Mouse (Mus musculus) left cerebral cortex, adult 2 months (tissue): ENCODE results near the gene Plcxd3. TPM values are rescaled to one million over a fixed set of nuclear protein-coding genes. Genes with fewer than 3 reads are reported as not detected.
A peak's percentile ranks its signal among the peaks of the same experiment; 100 is the strongest.

Source experiments
- DNase-seq, 2 experiments: peaks; one replicate each; pipeline ENCODE4 v3.0.0; 2021 to 2022; ENCODE audit warnings: low spot score in 2 of 2, mixed read lengths in 1 of 2; ENCODE audit errors: extremely low spot score in 1 of 2
- H3K27ac ChIP-seq: fragments of 200-600 bp; 2 replicates; pipeline ENCODE4 v1.8.1; 2022
- H3K4me3 ChIP-seq: fragments of 200-600 bp; 2 replicates; pipeline ENCODE4 v1.8.1; 2022
- CTCF ChIP-seq: fragments of 200-600 bp; IDR thresholded peaks from 2 replicates; pipeline ENCODE4 v1.8.1; 2022; ENCODE audit warnings: antibody characterized with exemption, mild to moderate bottlenecking, moderate library complexity
- intact Hi-C: fragments of 180-260 bp; cut with DNase I; formaldehyde crosslinking; loops from one replicate; pipeline ENCODE4 v1.15.1; 2025
- total RNA-seq, 2 experiments: library from RNA; stranded (reverse); gene quantifications; 2 replicates each; pipeline ENCODE4 v1.2.3; 2021

The Plcxd3 gene
- total RNA-seq, 2 experiments from 2014 or later: 34.4 to 34.9 TPM

DNA sequence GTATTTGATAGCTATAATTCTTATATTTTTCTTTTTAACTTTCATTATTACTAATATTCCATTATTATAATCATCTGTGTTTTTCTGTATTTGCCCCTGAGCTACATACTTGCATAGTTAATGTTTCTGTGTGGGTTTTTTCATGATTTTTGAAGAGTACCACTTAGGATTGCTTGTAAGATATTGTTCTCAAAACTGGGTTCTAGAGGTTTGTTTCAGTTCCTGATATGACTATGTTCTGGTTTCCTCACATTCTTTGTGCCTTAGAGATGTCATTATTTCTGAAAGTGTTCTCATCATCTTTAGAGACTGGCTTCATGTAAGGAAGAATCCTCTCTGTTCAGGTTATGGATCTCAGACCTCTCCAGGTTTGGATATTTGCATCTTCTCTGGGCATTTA is 12.5 kb downstream of the Plcxd3 start:
- intact Hi-C loops: no loop called here
- TF ChIP-seq CTCF: no peak
- H3K4me3 ChIP-seq: no peak overlapping the region
- DNase-seq: no peak
- H3K27ac ChIP-seq: no peak overlapping the region

DNA sequence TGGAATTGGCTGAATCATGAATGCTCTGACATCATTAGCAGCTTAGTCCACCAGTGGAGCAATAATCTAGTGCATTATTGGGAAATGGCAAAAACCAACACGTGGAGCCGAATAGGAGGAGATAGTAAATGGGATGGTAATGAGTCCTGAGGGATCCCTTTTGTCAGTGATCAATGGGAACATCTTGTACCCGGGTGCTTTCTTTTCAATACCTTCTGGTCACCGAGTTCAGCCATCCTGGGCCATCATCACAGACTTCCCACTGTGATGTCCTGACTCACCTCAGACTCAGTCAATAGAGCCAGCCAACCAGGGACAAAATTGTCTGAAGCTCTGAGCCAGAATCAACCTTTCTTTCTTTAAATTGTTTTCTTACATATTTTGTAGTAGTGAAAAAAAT is 24.8 kb downstream of the Plcxd3 start:
- intact Hi-C loops: no loop called here
- Histone ChIP-seq H3K27ac (no peak overlapping the region), H3K4me3 (no peak overlapping the region)
- TF ChIP-seq CTCF: no peak
- no peak for DNase-seq

DNA sequence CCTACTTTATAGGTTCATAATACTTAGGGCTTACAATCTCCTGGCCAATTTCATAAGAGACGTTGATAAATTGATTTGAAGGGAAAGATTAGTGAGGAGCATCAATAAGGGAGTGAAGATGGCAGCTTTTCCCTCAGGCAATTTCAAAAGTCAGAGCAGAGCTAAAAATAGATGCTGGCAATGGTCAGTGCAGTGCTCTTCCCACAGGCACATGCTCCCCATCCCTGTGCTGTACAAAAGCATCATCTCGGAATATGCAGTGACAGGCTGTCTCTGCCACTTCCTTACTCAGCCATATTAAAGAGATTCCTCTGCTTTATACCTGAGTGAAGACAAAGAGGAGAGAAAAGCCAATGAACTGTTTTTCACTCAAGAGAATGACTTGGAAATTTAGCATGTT is 36.0 kb downstream of the Plcxd3 start:
- no peak for TF ChIP-seq CTCF
- no peak overlapping the region for H3K4me3 ChIP-seq
- intact Hi-C loops: no loop called here
- DNase-seq: no peak
- no peak overlapping the region for H3K27ac ChIP-seq

DNA sequence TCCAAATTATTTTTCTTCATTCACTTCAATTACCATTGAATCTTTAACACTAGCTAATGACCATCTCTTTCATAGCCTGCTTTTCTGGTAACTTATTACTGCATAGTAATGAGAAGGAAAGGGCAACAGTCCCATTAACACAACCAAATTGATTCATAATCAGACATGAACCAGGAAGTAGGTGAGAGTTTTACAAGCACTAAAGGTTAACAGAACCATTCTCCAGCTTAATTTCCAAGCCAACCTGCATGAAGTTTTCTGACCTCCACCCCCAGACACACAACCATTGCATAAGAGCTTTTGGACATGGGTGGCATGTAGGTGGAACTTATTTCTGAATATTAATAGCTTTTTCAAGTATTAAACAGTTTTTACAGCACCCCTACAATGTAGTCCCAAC is 64.8 kb downstream of the Plcxd3 start:
- no peak overlapping the region for H3K27ac ChIP-seq
- intact Hi-C loops: no loop called here
- H3K4me3 ChIP-seq: no peak overlapping the region
- TF ChIP-seq CTCF: no peak
- DNase-seq: no peak

DNA sequence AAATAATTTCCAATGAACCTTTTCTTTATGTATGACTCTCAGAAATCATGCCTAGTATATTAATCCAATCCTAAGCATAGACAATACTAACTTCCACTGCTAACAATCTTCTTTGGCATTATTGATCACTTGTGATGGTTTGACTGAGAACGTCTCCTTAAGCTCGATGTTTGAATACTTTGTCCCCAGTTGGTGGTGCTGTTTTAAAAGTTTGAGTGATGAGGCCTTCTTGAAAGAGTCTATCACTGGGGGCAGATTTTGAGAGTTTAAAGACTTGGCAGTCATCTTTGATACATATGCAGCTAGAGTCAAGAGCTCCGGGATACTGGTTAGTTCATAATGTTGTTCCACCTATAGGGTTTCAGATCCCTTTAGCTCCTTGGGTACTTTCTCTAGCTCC is 120.9 kb downstream of the Plcxd3 start:
- intact Hi-C loops: no loop called here
- no peak overlapping the region for H3K4me3 ChIP-seq
- no peak for DNase-seq
- no peak for TF ChIP-seq CTCF
- no peak overlapping the region for H3K27ac ChIP-seq

DNA sequence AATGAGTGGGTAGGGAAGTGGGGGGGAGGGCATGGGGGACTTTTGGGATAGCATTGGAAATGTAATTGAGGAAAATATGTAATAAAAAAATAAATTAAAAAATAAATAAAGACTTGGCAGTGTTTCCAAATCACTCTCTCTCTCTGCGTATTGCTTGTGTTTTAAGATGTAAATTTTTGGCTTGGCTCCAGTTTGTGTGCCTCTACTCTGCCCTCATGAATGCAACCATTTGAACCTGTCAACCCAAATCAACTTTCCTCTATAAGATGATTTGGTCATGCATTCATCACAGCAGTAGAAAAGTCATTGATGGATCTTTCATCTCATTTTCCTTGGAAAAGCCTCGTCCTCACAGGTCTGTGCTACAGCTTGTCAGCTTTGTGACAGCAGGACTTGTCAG is 121.7 kb downstream of the Plcxd3 start:
- no peak overlapping the region for H3K27ac ChIP-seq
- intact Hi-C loops: no loop called here
- no peak for TF ChIP-seq CTCF

DNA sequence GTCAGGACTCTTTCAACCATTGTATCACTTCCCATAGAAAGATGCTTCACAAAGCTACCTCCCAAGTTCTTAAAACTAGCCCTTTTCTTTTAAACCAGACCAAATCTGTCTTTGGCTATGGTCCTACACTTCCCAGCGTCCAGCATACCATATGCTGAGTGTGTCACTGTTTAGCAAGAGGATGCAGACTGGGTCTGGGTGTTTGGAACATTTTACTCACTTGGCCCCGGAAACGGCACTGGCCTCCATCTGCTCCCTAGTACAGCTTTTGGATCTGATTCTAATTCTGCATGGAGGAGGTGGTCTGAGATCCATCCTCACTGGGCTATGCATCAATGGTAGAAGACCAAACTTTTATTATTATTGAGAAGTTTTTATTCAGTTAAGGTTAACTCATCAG is 122.7 kb downstream of the Plcxd3 start:
- Histone ChIP-seq H3K4me3 (no peak overlapping the region), H3K27ac (no peak overlapping the region)
- TF ChIP-seq CTCF: no peak
- peak in 1 of 2 experiments; percentile 31 for DNase-seq
- intact Hi-C loops: no loop called here

More for the DNA sequence above, 121.7 kb downstream of the Plcxd3 start:
- H3K4me3 ChIP-seq: no peak overlapping the region
- DNase-seq: no peak

DNA sequence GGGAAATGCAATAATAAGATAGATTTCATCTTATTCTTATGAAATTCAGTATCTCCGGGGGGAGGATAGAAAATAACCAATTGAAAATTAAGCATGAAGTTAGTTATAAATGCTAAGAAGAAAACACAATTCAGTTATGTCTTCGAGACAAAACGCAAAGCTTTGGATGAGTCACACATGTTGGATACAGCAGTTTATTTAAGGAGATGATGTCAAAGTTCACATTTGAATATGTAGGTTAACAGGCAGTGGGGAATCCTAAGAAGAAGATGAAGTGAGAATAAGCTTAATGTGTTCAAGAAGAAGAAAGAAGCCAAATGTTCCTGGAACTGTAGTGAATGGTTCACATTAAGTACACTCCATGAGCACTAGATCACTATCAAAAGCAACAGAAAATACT is 128.1 kb downstream of the Plcxd3 start:
- no peak overlapping the region for H3K4me3 ChIP-seq
- intact Hi-C loops: no loop called here
- no peak overlapping the region for H3K27ac ChIP-seq
- TF ChIP-seq CTCF: no peak
- no peak for DNase-seq

DNA sequence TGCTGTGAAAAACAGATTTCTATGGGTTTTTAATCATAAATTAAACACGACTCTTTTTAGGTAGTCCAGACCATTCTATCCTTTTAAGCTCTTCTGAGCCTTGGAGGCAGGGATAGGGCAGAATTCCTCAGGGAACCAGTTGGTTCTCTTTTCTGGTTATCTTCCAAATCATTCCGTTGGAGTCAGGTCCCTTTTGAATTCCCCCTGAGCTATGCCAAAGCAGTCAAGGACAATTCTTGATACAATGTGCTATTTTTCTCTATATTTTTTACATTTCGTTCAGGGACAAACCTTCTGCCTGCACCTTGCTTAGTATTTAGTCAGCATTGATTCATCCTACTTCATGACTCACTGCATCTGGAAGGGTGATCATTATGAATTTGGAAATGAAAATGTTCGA is 128.5 kb downstream of the Plcxd3 start:
- no peak for DNase-seq

DNA sequence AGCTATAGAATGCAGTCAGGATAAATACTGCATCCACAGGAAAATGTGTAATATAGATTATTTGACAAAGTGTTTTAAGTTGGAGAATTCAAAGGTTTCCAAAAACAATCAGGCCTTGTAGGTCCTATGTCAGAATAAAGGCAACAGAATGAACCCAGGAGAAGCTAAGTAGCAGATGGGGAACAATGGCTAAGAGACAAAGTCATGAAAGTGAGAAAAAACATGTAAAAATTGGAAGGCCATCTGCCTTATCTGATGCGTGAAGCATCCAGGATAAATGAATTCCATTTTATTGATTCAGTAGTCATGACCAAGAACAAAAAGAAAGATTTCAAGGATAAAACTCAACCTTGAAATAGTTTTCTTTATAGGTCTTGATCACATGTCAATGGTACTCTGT is 139.4 kb downstream of the Plcxd3 start:
- H3K27ac ChIP-seq: no peak overlapping the region
- no peak for TF ChIP-seq CTCF
- H3K4me3 ChIP-seq: no peak overlapping the region
- intact Hi-C loops: no loop called here
- no peak for DNase-seq

More for the DNA sequence above, 128.5 kb downstream of the Plcxd3 start:
- no peak overlapping the region for H3K4me3 ChIP-seq
- TF ChIP-seq CTCF: no peak
- intact Hi-C loops: no loop called here
- H3K27ac ChIP-seq: no peak overlapping the region

DNA sequence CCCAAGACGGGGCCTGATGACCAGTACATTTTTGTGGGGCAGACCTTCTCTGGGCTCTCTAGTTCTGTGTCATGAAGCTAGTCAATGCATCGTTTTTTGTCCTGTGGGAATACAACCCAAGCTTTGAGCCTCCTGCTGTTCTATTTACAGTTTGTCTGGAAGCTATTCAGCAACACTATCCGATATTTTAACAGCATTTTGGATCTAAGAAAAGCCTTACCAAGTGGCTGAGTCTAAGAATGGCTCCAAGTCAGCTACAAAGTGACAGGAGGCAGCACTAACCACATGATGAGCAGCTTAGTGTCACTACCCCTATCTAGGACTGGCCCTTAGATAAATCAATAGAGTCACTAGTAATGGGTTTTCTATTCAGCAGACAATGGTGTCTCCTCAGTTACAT is 149.3 kb downstream of the Plcxd3 start:
- no peak for DNase-seq
- intact Hi-C loops: no loop called here
- no peak for TF ChIP-seq CTCF
- Histone ChIP-seq H3K27ac (no peak overlapping the region), H3K4me3 (no peak overlapping the region)

DNA sequence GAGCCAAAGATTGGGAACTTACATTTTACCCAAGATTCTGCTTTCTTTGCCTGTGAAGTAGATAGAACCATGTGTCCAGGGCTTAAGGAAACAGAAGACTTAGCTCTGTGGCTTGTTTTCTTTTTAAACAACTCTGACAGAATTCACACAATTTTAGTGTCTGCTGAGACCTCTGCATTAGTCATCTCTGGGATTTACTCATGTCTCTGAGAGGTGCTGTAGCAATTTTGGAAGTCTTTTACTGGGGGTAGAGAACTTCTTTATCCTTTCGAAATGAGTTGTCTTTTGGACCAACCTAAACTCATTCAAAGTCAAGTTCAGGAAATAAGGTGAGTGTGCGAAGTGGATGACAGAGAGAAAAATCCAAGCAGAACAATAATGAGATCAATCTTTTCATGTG is 158.4 kb downstream of the Plcxd3 start:
- DNase-seq: no peak

DNA sequence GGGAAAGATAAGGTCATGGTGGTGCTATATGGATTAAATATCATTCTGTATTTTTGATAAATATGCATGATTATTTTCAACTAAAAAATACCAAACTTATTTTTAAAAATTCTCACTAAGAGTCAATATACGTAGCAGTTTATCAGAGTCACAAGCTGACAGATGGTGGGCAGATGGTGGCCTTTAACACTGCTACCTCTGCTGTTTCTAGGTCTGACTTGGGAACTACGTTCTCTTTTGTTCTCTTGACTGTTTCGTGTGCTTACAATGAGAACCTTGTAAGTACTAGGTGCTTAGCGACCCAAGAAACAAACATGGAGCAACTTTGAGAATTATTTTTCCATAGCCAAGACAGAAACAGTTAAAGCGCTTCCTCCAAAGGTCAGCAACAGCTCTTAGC is 183.8 kb downstream of the Plcxd3 start:
- TF ChIP-seq CTCF: no peak
- no peak for DNase-seq
- Histone ChIP-seq H3K27ac (no peak overlapping the region), H3K4me3 (no peak overlapping the region)
- intact Hi-C loops: no loop called here

More for the DNA sequence above, 158.4 kb downstream of the Plcxd3 start:
- Histone ChIP-seq H3K27ac (no peak overlapping the region), H3K4me3 (no peak overlapping the region)
- intact Hi-C loops: no loop called here
- no peak for TF ChIP-seq CTCF
